Mouse (Mus musculus): ENCODE results near the gene Hal.
"Not testable (repeated sequence)": the region's sequence is repeated elsewhere in the genome, so short reads cannot be mapped to it uniquely, and the experiment has no call there.

Gene Hal

GRCm38 (mm10) chr10:93515927-93516326, 27.4 kb downstream of the Hal start:
- DNase-seq (ENCODE audit: low read depth, low spot score): no peak

DNA sequence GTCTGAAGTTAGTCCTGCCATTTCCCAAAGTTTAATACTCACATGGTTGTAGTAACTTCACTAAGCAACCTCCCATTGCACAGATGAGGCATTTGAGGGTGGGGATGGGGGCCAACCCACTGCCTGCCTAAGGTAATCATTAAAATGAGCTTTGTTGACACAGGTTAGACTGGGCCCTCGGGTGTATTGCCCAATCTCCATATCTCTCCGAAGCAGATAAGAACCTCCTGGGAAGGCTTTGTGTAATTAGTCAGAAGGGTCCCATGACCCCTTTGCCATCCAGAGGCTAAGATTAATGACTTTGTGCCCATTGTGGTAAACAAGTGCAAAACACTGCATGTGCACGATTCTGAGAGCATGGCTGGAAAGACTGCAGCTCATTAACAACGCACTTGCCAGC, 29.2 kb downstream of the Hal start:
- DNase-seq (ENCODE audit: low read depth, low spot score): no peak

DNA sequence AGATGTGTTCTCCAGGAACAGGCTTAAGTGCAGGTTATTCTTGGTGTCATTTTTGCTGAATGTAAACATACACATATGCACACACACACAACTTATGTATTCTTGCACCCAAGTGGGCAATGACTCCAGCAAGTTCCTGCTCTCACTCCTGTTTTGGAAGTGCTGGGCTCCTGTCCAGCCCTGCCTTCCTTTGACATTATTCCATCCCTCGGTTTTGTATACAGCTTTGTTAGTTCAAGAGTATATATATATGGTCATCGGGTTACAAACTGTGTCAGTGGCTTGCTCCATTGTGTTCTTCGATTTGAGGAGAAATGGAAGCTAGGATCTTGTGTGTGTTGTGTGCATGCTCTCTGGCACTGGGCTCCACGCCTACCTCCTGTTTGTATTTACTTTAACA, 29.6 kb downstream of the Hal start:
- no peak for DNase-seq (ENCODE audit: low read depth, low spot score)

DNA sequence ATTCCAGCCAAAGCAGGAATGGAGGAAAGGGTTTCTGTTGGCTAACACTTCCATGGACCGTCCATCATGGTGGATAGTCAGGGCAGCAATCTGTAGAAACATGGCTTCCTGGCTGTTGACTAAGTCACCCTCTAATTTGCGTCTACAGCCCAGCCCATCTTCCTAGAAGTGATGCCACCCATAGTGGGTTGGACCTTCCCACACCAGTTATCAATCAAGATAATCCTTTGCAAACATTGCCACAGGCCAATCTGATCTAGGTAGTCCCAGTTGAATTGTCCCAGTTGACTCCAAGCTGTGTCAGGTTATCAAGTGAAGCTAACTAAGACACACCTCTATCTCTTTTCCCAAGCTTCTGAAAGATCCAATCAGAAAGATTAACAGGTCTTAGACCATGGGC, 30.1 kb downstream of the Hal start:
- DNase-seq (ENCODE audit: low read depth, low spot score): no peak

GRCm38 (mm10) chr10:93519159-93519558, 30.6 kb downstream of the Hal start:
- DNase-seq (ENCODE audit: low read depth, low spot score): no peak

DNA sequence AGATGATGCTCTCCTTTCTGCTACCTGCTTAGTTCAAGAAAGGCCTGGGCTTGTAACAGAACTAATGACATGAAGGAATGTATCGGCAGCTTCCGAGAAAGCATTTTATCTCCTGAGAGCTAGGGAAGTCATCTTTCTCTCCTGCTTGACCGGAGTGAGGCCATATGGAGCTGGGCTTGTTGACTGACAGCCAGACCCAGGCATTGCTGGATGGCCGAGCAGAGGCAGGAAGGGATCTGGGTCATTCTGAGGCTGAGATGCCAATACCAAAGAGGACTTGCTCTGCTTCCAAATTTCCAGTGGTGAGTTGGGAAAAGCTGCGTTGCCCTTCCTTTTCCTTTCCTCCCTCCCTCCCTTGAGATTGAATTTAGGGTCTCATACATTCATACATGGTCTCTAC, 31.2 kb downstream of the Hal start:
- peak; percentile 93 for DNase-seq (ENCODE audit: low read depth, low spot score)

- DNase-seq (ENCODE audit: low read depth, low spot score): no peak
Observed at GRCm38 (mm10) chr10:93520994-93521393, 32.4 kb downstream of the Hal start.

DNA sequence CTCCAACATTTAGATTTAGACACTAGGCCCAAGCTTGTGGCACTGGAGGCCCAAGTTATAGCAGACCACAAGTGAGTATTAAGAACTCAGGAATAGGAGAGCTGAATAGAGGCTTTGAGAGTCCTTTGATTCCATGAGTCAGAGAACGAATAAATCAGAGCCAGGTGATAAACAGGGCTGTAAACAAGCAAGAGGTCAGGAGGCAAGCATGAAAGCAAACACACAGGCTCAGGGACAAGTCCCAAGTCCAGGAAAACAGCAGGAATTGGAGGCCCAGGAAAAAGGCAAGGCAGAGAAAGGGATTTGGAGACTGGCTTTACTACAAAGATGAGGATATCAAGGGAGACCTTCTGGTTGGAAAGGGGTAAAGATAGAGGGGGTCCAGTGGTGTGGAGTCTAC, 36.8 kb downstream of the Hal start:
- DNase-seq (ENCODE audit: low read depth, low spot score): no peak

DNA sequence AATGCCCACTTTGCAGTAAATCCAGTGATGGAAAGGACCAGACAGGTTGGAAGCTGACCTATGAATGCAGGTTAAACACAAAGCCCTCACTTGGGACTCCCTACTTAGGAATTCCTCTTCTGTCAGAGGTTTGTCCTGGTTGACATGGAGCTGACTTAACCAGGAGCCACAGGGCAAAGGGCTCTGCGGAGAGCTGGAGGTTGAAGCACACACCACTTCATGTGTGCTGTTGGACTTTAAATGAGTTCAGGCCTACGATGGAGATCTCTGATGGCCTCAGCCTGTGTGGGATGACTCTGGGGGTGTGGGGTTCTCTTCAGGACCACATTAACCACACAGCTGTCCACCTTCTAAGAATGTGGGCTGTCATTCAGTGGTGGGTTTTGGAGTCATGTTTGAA, 49.7 kb downstream of the Hal start:
- DNase-seq (ENCODE audit: low read depth, low spot score): no peak

- no peak for DNase-seq (ENCODE audit: low read depth, low spot score)
Observed at GRCm38 (mm10) chr10:93538818-93539217, 50.2 kb downstream of the Hal start.

- peak; percentile 81 for DNase-seq (ENCODE audit: low read depth, low spot score)
Observed at GRCm38 (mm10) chr10:93539775-93540430, 51.3 kb downstream of the Hal start, which contains the start of gene Amdhd1. TSS of gene Amdhd1 (minus strand) at chr10:93540033.

DNA sequence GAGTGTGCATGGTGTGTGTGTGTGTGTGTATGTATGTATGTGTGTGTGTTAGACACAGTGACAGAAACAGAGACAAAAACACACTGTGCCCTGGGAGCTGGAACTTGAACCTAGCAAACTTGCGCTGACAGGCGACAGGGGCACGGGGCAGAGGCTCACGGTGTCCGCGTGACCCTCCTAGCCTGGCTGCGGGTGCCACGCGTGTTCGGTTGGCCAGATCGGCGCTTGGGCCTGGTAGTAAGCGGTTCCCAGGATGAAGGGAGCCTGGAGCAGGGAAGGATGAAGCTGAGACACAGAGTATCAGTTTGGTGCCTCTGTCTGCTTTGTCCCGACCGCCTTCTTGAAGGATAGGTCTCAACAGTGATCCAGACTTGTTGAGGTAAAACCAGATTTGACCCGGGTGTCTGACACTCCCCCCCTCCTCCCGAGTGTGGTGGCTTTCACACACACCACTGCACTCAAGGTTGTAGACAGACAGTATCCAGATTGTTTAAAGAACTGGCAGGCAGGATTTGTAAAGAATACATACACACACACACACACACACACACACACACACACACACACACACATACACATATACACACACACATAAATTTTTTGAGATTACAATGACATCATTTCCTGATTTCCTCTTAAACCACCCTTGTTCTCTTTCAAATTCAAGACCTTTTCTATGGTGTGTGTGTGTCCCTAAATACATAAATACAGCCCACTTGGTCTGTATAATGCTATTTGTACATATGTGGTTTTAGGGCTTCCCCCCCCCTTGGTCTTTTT, 52.1 kb downstream of the Hal start, which contains the start of gene Ccdc38:
Gene Ccdc38 (plus strand): TSS at position 202 of the 780 bp plus-strand sequence.
- no peak for DNase-seq (ENCODE audit: low read depth, low spot score)

DNA sequence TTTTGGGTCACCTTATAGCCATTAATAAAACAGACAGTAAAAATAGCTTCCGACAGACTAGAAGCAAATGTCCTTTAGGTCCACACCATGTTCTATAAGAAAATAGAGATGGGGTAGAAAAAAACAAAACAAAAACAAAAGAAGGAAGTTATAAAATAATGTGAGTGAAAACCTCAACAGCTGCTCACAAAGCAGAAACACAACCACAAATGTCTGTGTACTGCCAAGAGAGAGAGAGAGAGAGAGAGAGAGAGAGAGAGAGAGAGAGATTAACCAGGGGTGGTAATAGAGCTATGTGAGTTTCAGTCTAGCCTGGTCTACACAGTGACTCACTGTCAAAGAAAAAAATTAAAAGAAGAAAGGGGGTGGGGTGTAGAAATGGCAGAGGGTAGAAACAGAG, 53.0 kb downstream of the Hal start:
- no peak for DNase-seq (ENCODE audit: low read depth, low spot score)

- DNase-seq (ENCODE audit: low read depth, low spot score): no peak
Observed at GRCm38 (mm10) chr10:93542356-93542755, 53.8 kb downstream of the Hal start.

DNA sequence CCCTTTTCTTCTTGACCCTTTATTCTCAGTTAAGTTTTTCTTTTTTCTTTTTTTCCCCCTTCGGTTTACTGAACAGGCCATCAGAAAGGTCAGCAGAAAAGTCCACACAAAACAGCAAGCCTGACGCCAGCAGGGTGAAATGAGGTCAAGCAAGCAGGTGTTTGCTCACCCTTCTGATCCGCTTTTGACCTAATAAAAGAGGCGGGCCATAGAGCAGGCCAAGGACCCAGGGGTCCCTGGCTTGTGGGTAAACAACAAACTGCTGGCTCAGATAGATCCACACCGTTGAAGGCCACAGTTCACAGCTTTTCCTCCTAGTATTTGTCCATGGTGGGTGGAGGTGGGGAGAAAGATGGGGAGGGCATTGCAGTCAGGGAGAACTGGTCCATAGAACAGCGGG, 54.6 kb downstream of the Hal start:
- no peak for DNase-seq (ENCODE audit: low read depth, low spot score)

DNA sequence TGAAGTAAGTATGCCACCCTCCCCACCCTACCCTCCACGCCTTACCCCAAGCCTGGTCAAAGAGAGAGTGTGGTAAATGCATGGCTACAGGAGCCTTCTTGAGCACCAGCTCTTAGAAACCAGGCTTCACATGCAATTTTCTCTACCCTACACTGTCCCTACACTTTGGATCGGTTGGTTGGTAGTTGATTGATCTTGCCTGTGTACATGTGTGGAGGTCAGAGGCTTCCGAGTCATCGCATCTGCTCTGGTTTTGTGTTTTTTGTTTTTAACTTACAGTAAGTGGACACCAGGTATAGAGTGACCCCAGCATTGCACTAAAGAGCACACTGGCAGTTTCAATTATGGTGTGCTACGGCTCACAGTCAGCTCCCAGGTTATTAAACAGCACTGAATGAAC, 55.6 kb downstream of the Hal start:
- DNase-seq (ENCODE audit: low read depth, low spot score): no peak

DNA sequence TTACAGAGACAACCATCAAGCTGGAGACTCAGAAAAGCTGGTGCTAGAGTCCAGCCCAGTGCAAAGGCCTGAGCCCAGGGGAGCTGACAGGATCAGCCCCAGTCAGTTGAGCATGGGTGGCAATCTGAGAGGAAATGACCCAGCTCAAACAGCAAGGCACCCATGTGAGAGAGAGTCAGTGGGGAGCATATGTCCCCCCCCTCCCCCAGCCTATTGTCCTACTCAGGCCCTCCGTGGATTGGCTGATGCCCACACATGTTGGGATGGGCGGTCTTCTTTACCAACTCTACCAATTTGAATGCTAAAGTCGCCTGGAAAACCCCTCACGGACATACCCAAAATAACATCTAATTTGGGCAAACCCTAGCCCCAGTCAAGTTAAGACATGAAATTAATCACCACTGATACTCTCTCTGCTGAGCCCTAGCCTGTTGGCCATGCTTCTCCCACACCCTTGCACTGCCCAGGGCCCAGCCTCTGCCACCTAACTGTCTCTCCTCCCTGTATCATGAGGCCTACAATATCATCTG, 59.2 kb downstream of the Hal start:
- no peak for DNase-seq (ENCODE audit: low read depth, low spot score)

- DNase-seq (ENCODE audit: low read depth, low spot score): peak; percentile 89
Observed at GRCm38 (mm10) chr10:93548991-93549390, 60.4 kb downstream of the Hal start.

- no peak for DNase-seq (ENCODE audit: low read depth, low spot score)
Observed at GRCm38 (mm10) chr10:93549821-93550220, 61.3 kb downstream of the Hal start.

GRCm38 (mm10) chr10:93552596-93552995, 64.0 kb downstream of the Hal start:
- no peak for DNase-seq (ENCODE audit: low read depth, low spot score)

DNA sequence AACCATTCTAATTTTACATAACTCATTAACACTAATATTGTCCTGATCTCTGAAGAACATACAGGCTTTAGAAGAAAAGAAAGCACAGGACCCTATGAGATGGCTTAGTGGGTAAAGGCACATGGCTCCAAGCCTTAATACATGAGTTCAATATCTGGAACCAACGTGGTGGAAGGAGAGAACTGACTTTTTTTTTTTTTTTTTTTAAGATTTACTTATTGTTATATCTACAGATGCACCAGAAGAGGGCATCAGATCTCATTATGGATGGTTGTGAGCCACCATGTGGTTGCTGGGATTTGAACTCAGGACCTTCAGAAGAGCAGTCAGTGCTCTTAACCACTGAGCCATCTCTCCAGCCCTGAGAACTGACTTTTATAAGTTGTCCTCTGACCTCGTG, 69.4 kb downstream of the Hal start:
- DNase-seq (ENCODE audit: low read depth, low spot score): not testable (repeated sequence)

- DNase-seq (ENCODE audit: low read depth, low spot score): no peak
Observed at GRCm38 (mm10) chr10:93559786-93560185, 71.2 kb downstream of the Hal start.

DNA sequence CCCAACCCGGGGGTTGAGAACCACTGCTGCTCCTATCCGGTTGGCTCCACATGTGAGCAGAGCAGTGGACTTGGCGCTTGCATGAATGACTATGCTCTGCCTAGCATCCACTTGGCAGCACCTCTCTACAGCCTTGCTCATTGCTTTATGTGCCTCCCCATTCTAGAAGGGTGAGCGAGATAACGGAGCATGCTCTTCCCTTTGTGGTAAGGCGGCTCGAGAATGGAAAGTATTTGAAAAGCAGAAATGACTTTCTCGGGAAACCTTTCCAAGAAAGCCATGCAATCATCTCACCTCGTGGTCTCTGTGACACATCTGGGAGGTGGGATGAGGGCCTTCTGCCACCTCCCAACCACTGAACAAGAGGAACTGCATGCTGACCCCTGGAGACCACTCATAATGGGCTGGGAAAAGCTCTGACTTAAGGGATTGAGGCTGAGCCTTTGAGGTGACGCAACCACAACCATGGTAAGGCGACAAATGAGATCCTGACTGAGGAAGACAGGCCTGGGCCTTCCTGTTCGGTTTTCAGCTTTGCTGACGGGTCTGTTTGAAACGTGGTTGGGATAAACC, 76.0 kb downstream of the Hal start:
- no peak for DNase-seq (ENCODE audit: low read depth, low spot score)
